Mouse (Mus musculus) heart, embryonic 14.5 days (tissue): ENCODE measurements around the gene Mettl7a2. TPM values are rescaled to one million over a fixed set of nuclear protein-coding genes. Genes with fewer than 3 reads are reported as not detected.
"Not testable (repeated sequence)": the region's sequence is repeated elsewhere in the genome, so short reads cannot be mapped to it uniquely, and the experiment has no call there.

Source experiments
- ATAC-seq: fragments of 200-750 bp; cut with Nextera tagmentation; 2 replicates; pipeline ENCODE4 v1.8.0; 2017; ENCODE audit warnings: low read depth, moderate TSS enrichment; ENCODE audit not compliant: insufficient number of reproducible peaks, insufficient read depth, low FRiP score
- H3K27ac ChIP-seq, 2 experiments: fragments of 200-500 bp in 1 of 2; fragments of 300-500 bp in 1 of 2; sonication (generic) in 1 of 2; replicated peaks in 1 of 2; 2 replicates each; pipeline ENCODE4 v1.5.1; 2012 to 2014; ENCODE audit warnings: low read depth in 2 of 2, low read length in 2 of 2, control low read depth in 1 of 2, mild to moderate bottlenecking in 1 of 2, mixed read lengths in 1 of 2; ENCODE audit not compliant: control insufficient read depth in 1 of 2, insufficient read depth in 1 of 2
- H3K27me3 ChIP-seq: fragments of 300-500 bp; sonication (generic); 2 replicates; pipeline ENCODE4 v1.6.1; 2014; ENCODE audit warnings: mild to moderate bottlenecking, low read length, control low read depth; ENCODE audit not compliant: control insufficient read depth, insufficient read depth
- H3K36me3 ChIP-seq: fragments of 300-500 bp; sonication (generic); 2 replicates; pipeline ENCODE4 v1.6.1; 2014; ENCODE audit warnings: mild to moderate bottlenecking, control low read depth, low read length, mixed read lengths; ENCODE audit not compliant: control insufficient read depth, insufficient read depth
- H3K4me1 ChIP-seq, 2 experiments: fragments of 200-500 bp in 1 of 2; fragments of 300-500 bp in 1 of 2; sonication (generic) in 1 of 2; 2 replicates each; pipeline ENCODE4 v1.6.1; 2012 to 2014; ENCODE audit warnings: low read length in 2 of 2, control low read depth in 1 of 2, mixed read lengths in 1 of 2; ENCODE audit not compliant: control insufficient read depth in 2 of 2, insufficient read depth in 2 of 2
- H3K4me2 ChIP-seq: fragments of 300-500 bp; sonication (generic); 2 replicates; pipeline ENCODE4 v1.6.1; 2014; ENCODE audit warnings: mild to moderate bottlenecking, low read length
- H3K4me3 ChIP-seq, 2 experiments: fragments of 200-500 bp in 1 of 2; fragments of 300-500 bp in 1 of 2; sonication (generic) in 1 of 2; 2 replicates each; pipeline ENCODE4 v1.5.1; 2012 to 2014; ENCODE audit warnings: low read length in 2 of 2, mild to moderate bottlenecking in 2 of 2, control low read depth in 1 of 2, low read depth in 1 of 2, moderate library complexity in 1 of 2; ENCODE audit not compliant: control insufficient read depth in 1 of 2, insufficient read depth in 1 of 2
- H3K9ac ChIP-seq: fragments of 300-500 bp; sonication (generic); 2 replicates; pipeline ENCODE4 v1.6.1; 2014; ENCODE audit warnings: mild to moderate bottlenecking, low read length
- H3K9me3 ChIP-seq: fragments of 300-500 bp; sonication (generic); 2 replicates; pipeline ENCODE4 v1.6.1; 2016; ENCODE audit warnings: low read length, control low read depth; ENCODE audit not compliant: control insufficient read depth
- WGBS: fragments of 180-500 bp; shearing (Covaris S2); extraction: QIAGEN DNeasy Blood & Tissue Kit; methylation state at CpG from one replicate; pipeline ENCODE4 v1.1.7; 2014; 5-methylcytosine and 5-hydroxymethylcytosine counted together
- polyA plus RNA-seq: library from polyadenylated mRNA; unstranded; fragments of >200 nt; fragmentation: Nextera tagmentation; extraction: Ambion mirVana; gene quantifications from 2 replicates; pipeline ENCODE4 v1.2.1, GENCODE M21; 2014

The Mettl7a2 gene
- polyA plus RNA-seq, 1 experiment from 2014 or later: not detected

DNA sequence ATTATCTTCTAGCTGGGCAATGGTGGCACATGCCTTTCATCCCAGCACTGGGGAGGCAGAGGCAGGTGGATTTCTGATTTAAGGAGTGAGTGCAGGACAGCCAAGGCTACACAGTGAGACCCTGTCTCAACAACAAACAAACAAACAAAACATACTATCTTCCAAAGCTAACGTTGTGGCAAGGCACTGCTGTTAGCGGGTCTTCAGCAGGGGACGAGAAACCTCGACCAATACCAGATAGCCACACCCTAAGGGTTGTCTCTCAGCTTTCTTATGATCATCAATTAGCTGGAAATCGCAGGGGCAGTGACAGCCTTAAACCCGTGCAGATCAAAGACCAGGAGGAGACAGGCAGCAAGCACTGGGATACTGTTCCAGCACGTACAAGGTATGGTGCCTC lies 11.2 kb downstream of the Mettl7a2 start, which contains the start of gene Higd1c:
TSS of gene Higd1c (plus strand) at position 301 of the 400 bp plus-strand sequence.
- Histone ChIP-seq H3K36me3 (no peaks in the 10 kb centered on the region), H3K4me1 (no peaks in the 10 kb centered on the region), H3K9ac (no peak within 1 kb of the TSS), H3K4me3 (no peak within 1 kb of the TSS), H3K9me3 (peaks cover 9% of the 10 kb centered on the region), H3K27ac (no peak within 1 kb of the TSS), H3K4me2 (no peak within 1 kb of the TSS), H3K27me3 (no peaks in the 10 kb centered on the region)
- no peak for ATAC-seq
- 75% methylated on average over 7 of the region's 7 CpGs for WGBS

DNA sequence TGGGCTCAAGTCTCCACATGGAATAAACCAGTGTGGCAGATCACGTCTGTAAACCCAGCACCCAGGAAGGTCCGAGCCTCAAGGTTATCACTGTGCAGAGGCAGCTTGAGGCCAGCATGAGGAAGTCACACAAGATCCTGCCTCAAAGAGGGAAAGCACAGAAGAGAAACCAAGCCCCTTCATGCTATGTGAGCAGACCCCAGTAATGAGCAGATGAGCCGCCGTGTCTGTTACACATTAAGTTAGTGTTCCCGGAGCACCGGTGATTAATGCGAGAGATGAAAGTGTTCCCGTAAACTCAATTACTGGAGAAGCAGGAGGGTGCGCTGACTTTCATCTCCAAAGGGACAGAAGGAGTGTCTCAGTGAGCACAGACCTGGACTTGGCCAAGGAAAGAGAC lies 13.0 kb downstream of the Mettl7a2 start:
- not testable (repeated sequence) for H3K4me2 ChIP-seq, H3K27ac ChIP-seq, H3K4me1 ChIP-seq, H3K36me3 ChIP-seq, ATAC-seq, H3K4me3 ChIP-seq, H3K27me3 ChIP-seq, H3K9ac ChIP-seq, H3K9me3 ChIP-seq
- WGBS: 84% methylated on average over 8 of the region's 9 CpGs

DNA sequence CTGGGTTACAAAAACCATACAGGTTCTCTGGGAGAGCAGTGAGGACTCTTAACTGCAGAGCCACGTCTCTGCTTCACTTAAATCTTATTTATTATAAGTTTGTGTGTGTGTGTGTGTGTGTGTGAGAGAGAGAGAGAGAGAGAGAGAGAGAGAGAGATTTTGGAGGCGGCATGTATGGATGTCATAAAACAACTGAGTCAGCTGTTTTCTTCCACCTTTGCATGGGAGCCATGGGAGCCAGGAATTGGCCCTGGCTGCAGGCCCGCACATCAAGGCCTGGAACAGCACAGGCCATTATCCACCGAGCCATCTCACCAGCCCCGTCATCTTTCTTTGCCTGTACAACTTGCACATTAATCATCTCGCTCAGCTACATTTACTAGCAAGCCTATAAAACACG lies 14.1 kb downstream of the Mettl7a2 start:
- ATAC-seq: no peak
- no peak overlapping the region for H3K4me2 ChIP-seq
- H3K27ac ChIP-seq: no peak overlapping the region
- no peak overlapping the region for H3K9ac ChIP-seq
- H3K4me3 ChIP-seq: no peak overlapping the region
- H3K4me1 ChIP-seq: no peaks in the 10 kb centered on the region
- WGBS: 84% methylated on average over 7 of the region's 7 CpGs
- no peaks in the 10 kb centered on the region for H3K36me3 ChIP-seq
- no peaks in the 10 kb centered on the region for H3K27me3 ChIP-seq
- H3K9me3 ChIP-seq: peaks cover 9% of the 10 kb centered on the region

DNA sequence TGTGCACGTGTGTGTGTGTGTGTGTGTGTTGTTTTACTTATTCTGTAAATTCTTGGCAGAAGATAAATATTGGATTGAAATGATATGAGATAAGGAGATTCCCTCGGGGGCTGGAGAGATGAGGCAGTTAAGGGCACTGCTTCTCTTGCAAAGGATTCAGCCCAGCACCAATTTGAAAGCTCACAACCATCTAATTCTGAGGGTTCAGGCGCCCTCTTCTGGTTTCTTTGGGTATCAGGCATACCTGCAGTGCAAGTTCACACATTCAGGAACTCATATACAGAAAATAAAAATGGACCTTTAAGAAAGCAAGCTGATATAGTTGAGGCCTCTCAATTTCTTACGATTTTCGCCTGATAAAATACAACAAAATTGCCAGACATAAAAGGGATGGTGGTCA lies 22.1 kb downstream of the Mettl7a2 start:
- no peaks in the 10 kb centered on the region for H3K36me3 ChIP-seq

DNA sequence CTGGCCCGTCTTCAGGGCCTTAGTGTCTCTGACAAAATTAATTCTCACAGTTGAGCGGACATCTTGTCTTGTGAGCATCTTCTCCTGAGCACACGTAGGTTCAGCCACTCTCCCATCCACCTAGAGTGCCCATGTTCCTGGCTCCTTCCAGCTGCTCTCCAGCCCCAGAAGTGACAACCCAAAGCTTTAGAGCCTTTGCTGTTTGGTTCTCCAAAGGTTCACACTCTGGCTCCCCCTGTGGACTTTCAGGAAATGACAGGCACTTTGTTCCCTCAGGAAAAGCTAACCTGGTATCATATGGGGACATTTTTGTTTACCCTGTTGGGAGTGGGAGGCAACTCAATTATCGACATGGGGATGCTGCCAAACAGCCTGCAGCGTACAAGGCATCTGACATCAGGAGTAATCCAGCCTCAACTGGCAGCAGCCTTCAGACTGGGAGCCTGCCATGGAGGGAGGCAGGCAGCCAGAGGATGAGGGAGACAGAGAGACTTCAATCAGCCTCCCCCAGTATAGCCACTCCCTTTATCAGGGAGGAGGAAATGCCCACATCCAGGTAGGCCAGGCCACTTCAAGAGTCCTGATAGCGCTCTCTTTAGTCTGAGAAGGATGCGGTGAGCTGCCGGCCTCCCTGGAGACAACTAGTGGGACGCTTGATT lies 25.0 kb downstream of the Mettl7a2 start:
- not testable (repeated sequence) for ATAC-seq, H3K36me3 ChIP-seq, H3K4me3 ChIP-seq, H3K9ac ChIP-seq, H3K9me3 ChIP-seq, H3K27me3 ChIP-seq, H3K27ac ChIP-seq, H3K4me2 ChIP-seq, H3K4me1 ChIP-seq
- 10% methylated on average over 3 of the region's 9 CpGs for WGBS

More for the DNA sequence above, 22.1 kb downstream of the Mettl7a2 start:
- 29% methylated on average over 5 of the region's 5 CpGs for WGBS
- no peak overlapping the region for H3K4me2 ChIP-seq
- no peak for ATAC-seq
- H3K4me3 ChIP-seq: no peak overlapping the region
- no peaks in the 10 kb centered on the region for H3K9me3 ChIP-seq
- no peak overlapping the region for H3K27ac ChIP-seq
- H3K27me3 ChIP-seq: no peaks in the 10 kb centered on the region
- no peak overlapping the region for H3K9ac ChIP-seq
- no peaks in the 10 kb centered on the region for H3K4me1 ChIP-seq

DNA sequence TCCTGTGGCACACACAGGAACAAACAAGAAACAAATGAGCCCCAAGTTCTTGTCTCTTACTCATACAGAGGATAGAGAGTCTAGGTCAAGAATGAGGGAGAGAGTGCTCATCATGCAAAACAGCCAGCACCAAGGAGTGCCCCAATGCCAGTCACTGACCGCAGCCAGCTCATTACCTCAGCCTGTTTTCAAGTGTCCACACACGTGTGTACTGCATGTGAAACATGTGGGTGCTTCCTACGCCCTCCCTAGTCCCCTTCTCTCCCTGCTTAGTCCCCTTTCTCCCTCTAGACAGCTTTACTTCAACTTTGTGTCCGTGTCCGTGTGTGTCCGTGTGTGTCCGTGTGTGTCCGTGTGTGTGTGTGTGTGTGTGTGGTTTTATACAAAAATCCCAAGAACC lies 26.7 kb downstream of the Mettl7a2 start:
- Histone ChIP-seq H3K4me3 (no peak overlapping the region), H3K9ac (no peak overlapping the region), H3K4me1 (no peaks in the 10 kb centered on the region), H3K27ac (no peak overlapping the region), H3K9me3 (no peaks in the 10 kb centered on the region), H3K4me2 (no peak overlapping the region), H3K27me3 (no peaks in the 10 kb centered on the region), H3K36me3 (no peaks in the 10 kb centered on the region)
- WGBS: 80% methylated on average over 8 of the region's 8 CpGs
- ATAC-seq: no peak

DNA sequence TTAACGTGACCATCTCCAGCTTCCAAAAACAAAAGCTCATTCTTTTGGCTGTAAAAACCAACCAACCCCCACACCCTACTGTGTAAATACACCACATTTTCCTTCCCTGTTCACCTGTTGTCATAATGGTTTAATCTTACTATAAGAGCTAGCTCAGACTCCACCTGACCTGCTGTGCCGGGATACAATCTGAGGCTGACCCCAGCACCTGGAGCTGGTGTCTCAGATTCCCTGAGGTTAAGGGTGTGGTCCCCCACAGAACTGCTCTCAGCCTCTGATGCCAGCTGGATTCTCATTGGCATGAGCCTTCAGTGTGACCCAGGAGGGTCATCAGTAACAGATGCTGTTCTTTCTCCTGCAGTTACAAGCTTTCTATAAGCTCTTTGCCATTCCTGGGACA lies 27.1 kb downstream of the Mettl7a2 start:
- H3K27me3 ChIP-seq: no peaks in the 10 kb centered on the region
- H3K36me3 ChIP-seq: no peaks in the 10 kb centered on the region
- H3K9me3 ChIP-seq: no peaks in the 10 kb centered on the region
- H3K27ac ChIP-seq: no peak overlapping the region
- no peak for ATAC-seq
- H3K4me2 ChIP-seq: no peak overlapping the region
- H3K9ac ChIP-seq: no peak overlapping the region
- H3K4me3 ChIP-seq: no peak overlapping the region
- no peaks in the 10 kb centered on the region for H3K4me1 ChIP-seq
- WGBS: 73% methylated on average over 2 of the region's 2 CpGs

DNA sequence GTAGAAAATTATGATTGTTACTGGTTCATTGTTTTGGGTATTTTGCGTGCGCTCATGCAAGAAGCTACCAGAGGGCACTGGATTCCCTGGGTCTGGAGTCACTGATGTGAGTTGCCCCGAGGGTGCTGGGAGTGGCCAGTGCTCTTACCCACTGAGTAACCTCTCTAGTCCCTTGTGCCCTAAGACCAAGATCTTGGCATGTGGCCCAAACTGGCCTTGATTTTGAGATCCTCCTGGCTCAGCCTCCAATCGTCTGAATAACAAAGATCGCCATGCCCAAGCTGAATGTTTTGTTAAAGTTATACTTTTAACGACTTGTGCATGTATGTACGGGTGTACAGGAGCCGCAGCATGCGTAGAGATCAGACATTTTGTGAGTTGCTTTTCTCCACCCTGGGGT lies 32.7 kb downstream of the Mettl7a2 start:
- Histone ChIP-seq H3K9ac (no peak overlapping the region), H3K9me3 (no peaks in the 10 kb centered on the region), H3K36me3 (no peaks in the 10 kb centered on the region), H3K4me2 (no peak overlapping the region), H3K4me3 (no peak overlapping the region), H3K27ac (no peak overlapping the region), H3K27me3 (no peaks in the 10 kb centered on the region), H3K4me1 (peaks cover 3 to 7% of the 10 kb centered on the region in 2 experiments)
- 91% methylated on average over 9 of the region's 9 CpGs for WGBS
- no peak for ATAC-seq
